Mouse (Mus musculus) mature B cell (primary cell): ENCODE measurements around the gene Kat2b.
"Not testable (repeated sequence)": the region's sequence is repeated elsewhere in the genome, so short reads cannot be mapped to it uniquely, and the experiment has no call there.

ENCODE experiments used
- in situ Hi-C: fragments of 300-500 bp; cut with MboI; formaldehyde crosslinking; loops from 2 replicates; pipeline ENCODE4 v1.14.3; 2019

The Kat2b gene

DNA sequence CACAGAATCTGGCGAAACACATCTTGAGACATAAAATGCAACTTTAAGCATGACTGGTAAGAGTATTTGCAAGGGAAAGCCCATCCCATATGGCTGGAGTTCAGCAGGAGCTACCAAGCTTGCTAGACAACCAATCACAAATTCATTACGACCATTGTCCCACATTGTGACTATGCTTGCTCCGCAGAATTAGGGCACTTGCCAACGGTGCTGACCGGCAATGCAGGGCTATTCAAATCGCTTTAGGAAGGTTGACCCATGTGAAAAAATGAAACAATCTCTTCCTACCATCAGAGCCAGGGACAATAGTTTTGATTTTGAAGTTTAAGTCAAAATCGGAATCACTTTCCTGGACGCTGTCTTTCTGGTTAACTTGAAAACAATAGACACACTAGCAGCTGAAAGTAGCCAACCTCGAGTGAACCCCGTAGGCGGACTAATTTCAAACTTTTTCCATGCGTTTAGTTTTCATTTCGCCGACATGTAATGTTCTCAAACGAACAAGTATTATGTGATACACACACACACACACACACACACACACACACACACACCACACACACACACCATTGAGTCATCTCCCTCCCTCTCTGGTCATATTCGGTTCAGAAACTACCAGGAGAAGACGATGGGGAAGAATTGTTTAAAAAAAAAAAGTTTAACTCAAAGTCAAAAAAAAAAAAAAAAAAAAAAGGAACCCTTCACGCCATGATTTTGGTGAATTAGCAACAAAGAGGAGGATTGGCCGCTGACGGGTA is at the start of gene Kat2b:
TSS of gene Kat2b (plus strand) at position 701 of the 758 bp plus-strand sequence.
- in situ Hi-C loops = no loop called here

GRCm38 (mm10) chr17:53519364-53519763 is 47.3 kb upstream of the Kat2b start:
- in situ Hi-C loops = no loop called here

DNA sequence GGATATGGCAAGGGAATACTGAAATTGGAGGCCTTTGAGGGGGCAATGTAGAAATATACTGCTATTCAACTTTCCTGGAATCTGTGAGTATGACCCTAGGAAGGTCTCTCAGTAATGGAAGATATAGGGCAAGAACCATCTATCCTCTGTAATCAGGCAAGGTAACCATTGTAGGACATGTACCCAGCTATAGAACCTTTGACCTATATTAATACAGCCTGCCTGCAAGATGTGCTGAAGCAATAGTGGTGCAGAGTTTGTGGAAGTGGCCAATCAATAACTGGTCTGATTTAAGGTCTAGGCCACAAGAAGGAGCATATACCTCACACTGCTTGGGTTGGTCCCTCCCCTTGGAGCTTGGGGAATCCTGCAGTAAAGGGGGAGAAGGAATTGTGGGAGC is 46.2 kb upstream of the Kat2b start:
- in situ Hi-C loops = no loop called here

DNA sequence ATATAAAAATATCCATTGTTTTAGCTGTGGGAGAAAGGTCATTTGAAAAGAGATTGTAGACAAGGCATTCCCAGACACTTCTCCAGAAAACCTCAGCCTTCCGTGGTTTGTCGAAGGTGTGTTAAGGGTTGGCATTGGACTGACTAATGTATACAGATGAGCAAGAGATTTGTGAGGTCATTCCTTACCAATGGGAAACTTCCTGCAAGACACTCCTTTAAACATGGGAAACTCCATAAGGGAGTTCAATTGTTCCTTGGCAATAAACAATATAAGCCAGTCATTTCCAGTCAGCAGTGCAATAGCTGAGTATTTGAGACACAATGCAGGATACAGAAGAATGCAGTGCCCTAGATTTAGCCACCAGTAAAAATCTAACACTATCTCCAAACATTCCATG is 38.6 kb upstream of the Kat2b start:
- in situ Hi-C loops = no loop called here

DNA sequence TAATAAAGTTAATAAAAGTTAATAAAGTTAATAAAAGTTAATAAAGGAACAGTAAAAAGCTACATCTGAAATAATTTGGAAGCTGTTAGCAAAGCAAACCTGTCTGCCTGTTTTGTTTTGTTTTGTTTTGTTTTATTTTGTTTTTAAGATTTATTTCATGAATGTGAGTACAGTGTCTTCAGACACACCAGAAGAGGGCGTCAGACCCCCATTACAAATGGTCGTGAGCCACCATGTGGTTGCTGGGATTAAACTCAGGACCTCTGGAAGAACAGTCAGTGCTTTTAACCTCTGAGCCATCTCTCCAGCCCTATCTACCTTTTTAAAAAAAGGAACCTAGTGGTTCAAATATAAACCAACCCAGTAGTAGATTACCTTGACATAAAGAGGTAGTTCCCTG is 35.5 kb upstream of the Kat2b start:
- in situ Hi-C loops = no loop called here

DNA sequence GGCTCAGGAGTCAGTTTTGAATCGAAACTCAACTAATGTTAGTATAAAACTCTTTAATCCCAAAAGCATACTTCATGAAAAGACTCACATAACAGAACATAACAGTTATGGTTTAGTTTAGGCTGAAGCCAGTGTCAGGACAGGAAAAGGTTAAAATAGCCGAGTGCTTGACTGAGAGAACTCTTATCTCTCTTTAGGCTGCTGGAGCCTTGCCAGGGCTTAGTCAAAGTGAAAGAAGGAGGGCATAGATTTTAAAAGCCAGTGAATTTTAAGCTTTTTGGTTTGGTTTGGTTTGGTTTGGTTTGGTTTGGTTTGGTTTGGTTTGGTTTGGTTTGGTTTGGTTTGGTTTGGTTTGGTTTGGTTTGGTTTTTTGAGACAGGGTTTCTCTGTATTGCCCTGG is 34.2 kb upstream of the Kat2b start:
- in situ Hi-C loops = no loop called here

DNA sequence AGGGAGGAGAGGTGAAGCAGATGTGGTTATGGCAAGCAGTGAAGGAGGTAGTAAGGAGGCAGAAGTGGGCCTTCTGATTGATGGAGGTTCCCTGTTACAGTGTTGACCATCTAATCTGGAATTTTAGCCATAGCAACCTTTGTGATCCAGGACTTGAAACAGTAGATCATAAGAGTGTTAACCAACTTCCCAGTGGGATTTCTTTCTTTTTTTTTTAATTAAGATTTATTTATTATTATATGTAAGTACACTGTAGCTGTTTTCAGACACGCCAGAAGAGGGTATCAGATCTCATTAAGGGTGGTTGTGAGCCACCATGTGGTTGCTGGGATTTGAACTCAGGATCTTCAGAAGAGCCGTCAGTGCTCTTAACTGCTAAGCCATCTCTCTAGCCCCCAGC is 27.3 kb upstream of the Kat2b start, which contains the start of gene Pp2d1:
TSS of gene Pp2d1 (minus strand) at position 101 of the 400 bp plus-strand sequence.
- in situ Hi-C loops = not testable (repeated sequence)

DNA sequence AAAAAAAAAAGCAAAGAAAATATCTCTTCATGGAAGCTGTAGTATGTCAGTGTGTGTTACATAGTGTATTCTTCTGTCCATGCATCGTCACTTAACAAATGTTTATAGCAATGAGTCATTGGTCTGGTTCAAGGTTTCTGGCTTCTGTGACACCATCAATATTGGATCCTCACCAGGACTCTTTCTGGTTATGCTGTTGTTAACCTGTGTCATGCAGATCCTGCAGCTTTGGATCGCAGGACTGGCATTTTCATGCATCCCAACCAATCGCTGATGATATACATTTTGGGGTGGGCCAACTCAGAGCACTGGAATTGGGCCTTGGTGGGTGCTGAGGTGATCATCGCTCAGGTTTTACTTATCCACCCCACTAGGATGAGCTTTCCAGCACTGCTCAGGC is 24.1 kb upstream of the Kat2b start:
- in situ Hi-C loops = no loop called here

- in situ Hi-C loops = no loop called here
Measured at GRCm38 (mm10) chr17:53543591-53544324, 22.9 kb upstream of the Kat2b start.

- in situ Hi-C loops = no loop called here
Measured at GRCm38 (mm10) chr17:53551306-53552299, 15.1 kb upstream of the Kat2b start.

DNA sequence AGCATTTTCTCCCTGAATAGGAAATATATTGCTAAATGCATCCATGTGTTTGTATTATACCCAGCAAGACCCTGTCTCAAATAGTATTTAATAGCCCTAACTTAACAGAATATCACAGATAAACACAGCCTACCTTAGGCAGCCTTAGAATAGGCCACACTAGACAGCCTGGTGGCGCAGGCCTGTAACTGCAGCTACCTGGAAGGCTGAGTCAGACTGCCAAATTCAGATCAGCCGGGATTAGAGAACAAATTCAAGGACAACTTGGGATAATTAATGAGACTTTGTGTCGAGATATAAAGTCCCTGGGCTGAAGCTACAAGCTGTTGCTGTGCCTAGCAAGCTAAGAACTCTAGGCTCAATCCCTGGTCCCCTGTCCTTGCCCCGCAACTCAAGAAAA is 12.6 kb upstream of the Kat2b start:
- in situ Hi-C loops = no loop called here

DNA sequence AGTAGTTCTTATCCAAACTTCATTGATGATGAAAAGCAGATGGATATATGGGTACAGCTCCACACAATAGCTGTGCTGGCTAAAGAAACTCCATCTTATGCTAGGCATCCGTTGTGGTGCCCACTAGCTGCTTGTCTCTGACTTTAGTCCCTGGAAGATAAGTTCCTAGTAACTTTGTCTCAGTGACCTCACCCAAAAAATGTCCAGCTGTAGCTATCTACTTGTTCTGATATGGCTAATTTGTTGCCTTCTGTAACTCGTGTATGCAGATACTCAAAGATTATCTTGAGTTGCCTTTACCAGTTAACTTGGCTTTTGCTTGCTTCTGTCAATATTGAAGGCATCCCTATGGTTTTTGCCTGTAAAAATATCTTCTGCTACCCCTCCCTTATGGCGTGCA is 11.8 kb upstream of the Kat2b start:
- in situ Hi-C loops = no loop called here

- in situ Hi-C loops = no loop called here
Measured at GRCm38 (mm10) chr17:53557443-53557842, 9.2 kb upstream of the Kat2b start.

- in situ Hi-C loops = no loop called here
Measured at GRCm38 (mm10) chr17:53559646-53560045, 7.0 kb upstream of the Kat2b start.

DNA sequence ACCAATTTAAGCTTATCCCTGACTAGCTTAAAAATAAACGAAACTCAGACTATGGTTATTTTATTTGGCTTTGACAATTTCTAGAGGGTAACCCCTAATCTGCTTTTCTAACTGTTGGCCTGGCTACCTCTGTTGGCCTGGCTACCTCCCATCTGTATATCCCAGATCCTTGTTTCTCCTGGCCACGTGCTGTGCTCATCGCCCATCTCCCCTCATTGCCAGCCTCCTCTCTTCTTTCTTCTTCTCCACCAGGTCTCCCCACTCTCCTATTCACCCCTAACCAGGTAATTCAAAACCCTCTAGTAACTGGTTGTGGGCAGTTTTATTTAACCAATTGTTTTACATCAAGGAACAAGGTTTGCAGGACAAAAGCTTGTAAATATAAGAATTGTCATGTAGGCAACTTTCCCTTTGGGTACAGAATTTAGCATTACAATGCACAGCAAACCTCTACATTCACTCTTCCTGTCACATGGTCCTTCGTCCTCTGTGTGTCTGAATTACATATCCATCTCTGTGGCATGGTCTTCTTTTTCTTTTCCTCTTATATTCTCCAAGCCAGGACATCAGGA is 5.1 kb upstream of the Kat2b start:
- in situ Hi-C loops = no loop called here

GRCm38 (mm10) chr17:53564837-53565236 is 1.8 kb upstream of the Kat2b start:
- in situ Hi-C loops = no loop called here

- in situ Hi-C loops = no loop called here
Measured at GRCm38 (mm10) chr17:53566919-53567345, 271 bp downstream of the Kat2b start.

- in situ Hi-C loops = no loop called here
Measured at GRCm38 (mm10) chr17:53567346-53568101, 863 bp downstream of the Kat2b start.

DNA sequence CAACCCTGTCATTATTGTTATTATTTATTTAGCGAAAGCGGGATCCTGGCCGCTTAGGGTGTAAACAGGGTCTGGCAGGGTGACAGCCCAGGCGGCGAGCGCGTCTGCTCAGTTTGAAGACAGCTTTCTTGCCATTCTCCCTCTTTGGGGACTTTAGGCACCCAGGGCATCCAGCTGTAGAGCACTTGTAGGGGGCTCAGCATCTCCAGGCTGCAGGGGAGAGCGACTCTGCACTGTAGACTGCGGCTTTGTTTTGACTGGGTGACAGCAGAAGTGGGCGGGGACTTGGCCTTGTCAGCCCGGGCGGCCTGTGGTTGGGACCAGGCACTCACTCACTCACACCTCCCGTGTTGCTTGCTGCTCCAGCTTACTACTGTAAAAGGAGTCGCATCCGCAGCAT is 1.5 kb downstream of the Kat2b start:
- in situ Hi-C loops = no loop called here

DNA sequence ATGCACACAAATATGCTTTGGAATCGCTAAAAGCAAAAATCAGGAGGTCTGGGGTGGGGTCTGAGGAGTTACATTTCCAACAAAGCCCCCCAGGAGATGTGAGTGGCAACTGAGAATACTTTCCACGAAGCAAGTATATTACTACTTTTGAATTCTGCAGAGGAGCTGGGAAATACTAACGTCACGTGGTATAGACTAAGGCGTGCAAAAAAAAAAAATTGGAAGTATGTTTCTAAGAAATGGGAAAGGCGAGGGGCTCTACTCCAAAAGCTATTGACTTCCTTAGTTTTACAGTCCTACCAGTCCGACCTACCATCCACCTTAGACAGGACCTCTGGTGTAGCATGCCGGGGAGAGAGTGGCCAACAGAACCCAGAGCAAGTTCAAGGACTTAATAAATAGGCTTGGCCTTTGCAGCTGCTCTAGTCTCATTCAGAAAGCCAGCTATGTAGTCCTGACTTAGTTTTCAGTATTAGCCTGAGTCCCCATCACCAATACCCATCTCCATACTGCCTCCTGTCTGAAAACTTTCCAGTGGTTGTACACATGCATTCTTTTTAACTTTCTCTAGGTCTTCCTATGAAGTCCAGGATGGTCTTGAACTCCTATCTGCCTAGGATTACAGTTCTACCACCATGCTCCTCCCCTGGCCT is 2.2 kb downstream of the Kat2b start:
- in situ Hi-C loops = no loop called here
